Mouse (Mus musculus) forebrain, embryonic 16.5 days (tissue): ENCODE data around the gene Nagk. TPM values are rescaled to one million over a fixed set of nuclear protein-coding genes. Genes with fewer than 3 reads are reported as not detected.

Experiments
- ATAC-seq: fragments of 200-750 bp; cut with Nextera tagmentation; 2 replicates; pipeline ENCODE4 v1.8.0; 2017; ENCODE audit warnings: mild to moderate bottlenecking, moderate library complexity
- H3K27ac ChIP-seq: fragments of 300-500 bp; sonication (generic); 2 replicates; pipeline ENCODE4 v1.5.1; 2014; ENCODE audit warnings: low read length, control low read depth
- H3K27me3 ChIP-seq: fragments of 300-500 bp; sonication (generic); replicated peaks from 2 replicates; pipeline ENCODE4 v1.6.1; 2014; ENCODE audit warnings: low read length; ENCODE audit not compliant: control insufficient read depth, insufficient read depth
- H3K36me3 ChIP-seq: fragments of 300-500 bp; sonication (generic); 2 replicates; pipeline ENCODE4 v1.6.1; 2014; ENCODE audit not compliant: control insufficient read depth, insufficient read depth
- H3K4me1 ChIP-seq: fragments of 300-500 bp; sonication (generic); replicated peaks from 2 replicates; pipeline ENCODE4 v1.6.1; 2014; ENCODE audit warnings: low read length; ENCODE audit not compliant: control insufficient read depth, insufficient read depth
- H3K4me2 ChIP-seq: fragments of 300-500 bp; sonication (generic); 2 replicates; pipeline ENCODE4 v1.6.1; 2014; ENCODE audit warnings: mild to moderate bottlenecking, low read length, control low read depth
- H3K4me3 ChIP-seq: fragments of 300-500 bp; sonication (generic); replicated peaks from 2 replicates; pipeline ENCODE4 v1.5.1; 2014; ENCODE audit warnings: mild to moderate bottlenecking, low read length, control low read depth
- H3K9ac ChIP-seq: fragments of 300-500 bp; sonication (generic); replicated peaks from 2 replicates; pipeline ENCODE4 v1.6.1; 2014; ENCODE audit warnings: low read depth, low read length, control low read depth
- H3K9me3 ChIP-seq: fragments of 300-500 bp; sonication (generic); 2 replicates; pipeline ENCODE4 v1.6.1; 2016; ENCODE audit warnings: low read length; ENCODE audit not compliant: control insufficient read depth
- WGBS: fragments of 180-500 bp; shearing (Covaris S2); extraction: QIAGEN DNeasy Blood & Tissue Kit; methylation state at CpG from one replicate; pipeline ENCODE4 v1.1.7; 2014; 5-methylcytosine and 5-hydroxymethylcytosine counted together
- polyA plus RNA-seq: library from polyadenylated mRNA; unstranded; fragments of >200 nt; fragmentation: Nextera tagmentation; extraction: Ambion mirVana; gene quantifications from 2 replicates; pipeline ENCODE4 v1.2.1, GENCODE M21; 2015

The Nagk gene
- polyA plus RNA-seq = 97.5 and 123 TPM in 2 replicates

DNA sequence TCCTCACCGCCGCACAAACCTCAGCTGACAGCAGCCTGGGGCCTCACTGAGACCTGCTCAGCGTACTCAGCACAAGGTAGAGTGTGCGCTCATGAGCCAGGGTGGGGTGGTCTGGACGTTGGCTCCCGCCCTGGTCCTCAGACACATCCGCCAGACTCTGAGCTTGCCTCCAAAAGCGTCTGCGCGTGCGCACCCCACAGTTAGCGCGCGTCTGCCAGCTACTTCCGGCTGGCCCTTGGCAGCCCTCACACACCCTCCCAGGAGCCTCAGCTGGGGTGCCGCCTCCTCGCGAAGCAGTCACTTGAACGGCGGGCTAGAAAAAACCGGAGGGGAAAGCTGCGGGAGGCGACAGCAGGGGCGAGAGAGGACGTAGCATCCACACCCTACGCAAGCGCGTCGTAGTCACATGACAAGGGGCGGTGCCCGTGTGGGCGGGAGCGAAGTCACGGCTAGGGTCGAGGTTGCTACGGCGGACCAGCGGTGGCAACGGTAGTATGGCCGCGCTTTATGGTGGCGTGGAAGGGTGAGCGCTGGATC is at the start of gene Nagk:
Nagk (plus strand) TSS at position 223 of the 537 bp plus-strand sequence.
- under 1% methylated on average over 43 of the region's 43 CpGs for WGBS
- Histone ChIP-seq H3K4me1 (peaks cover 9% of the 10 kb centered on the region), H3K4me2 (peak within 1 kb of the TSS; percentile 92), H3K4me3 (peak within 1 kb of the TSS; percentile 90), H3K36me3 (no peaks in the 10 kb centered on the region), H3K27ac (peak within 1 kb of the TSS; percentile 98), H3K9me3 (no peaks in the 10 kb centered on the region), H3K27me3 (no peaks in the 10 kb centered on the region), H3K9ac (peak within 1 kb of the TSS; percentile 97)
- peak; percentile 93 for ATAC-seq

DNA sequence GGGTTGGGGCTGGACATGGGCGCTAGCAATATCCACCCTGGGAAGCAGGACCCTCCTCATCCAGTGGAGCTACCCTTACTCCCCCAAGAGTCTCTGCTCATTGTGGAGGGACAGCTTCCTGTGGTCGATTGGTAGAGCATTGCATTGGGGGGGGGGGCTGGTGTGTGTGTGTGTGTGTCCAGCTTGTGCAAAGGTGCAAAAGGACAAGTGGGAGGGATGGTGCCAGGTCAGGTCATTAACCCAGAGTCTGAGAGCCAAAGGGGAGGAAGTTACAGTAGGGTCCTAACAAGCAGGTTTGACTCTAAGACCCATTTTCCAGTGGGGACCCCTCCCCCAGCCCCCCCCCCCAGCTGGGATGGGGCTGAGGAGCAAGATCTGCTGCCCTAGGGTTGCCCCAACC is 49.3 kb upstream of the Nagk start:
- Histone ChIP-seq H3K9me3 (peaks cover 4% of the 10 kb centered on the region; the same call in 1 of the 2 replicates), H3K4me3 (no peak overlapping the region), H3K27me3 (no peaks in the 10 kb centered on the region), H3K4me2 (no peak overlapping the region), H3K4me1 (no peaks in the 10 kb centered on the region; the same call in 1 of the 2 replicates), H3K27ac (no peak overlapping the region), H3K36me3 (no peaks in the 10 kb centered on the region), H3K9ac (no peak overlapping the region)
- ATAC-seq = no peak
- WGBS = 47% methylated on average over 2 of the region's 2 CpGs

DNA sequence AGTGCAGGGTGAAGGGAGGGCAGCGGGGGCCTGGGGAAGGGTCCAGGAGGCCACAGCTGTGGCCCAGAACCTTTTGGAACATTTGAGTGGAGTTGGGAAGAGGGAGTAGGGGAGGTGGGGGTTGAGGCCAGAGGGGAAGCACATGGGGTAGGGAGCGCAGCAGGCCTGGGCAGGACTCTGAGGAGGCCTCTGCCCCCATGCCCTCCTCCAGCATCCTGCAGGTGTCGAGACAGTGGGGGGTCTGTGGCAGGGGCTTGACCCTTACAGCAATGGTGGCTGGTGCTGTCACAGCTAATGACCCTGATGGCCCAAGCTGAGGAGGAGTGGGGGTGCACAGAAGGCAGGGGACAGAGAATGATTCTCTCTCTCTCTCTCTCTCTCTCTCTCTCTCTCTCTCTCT is 45.5 kb upstream of the Nagk start:
- Histone ChIP-seq H3K4me1 (no peaks in the 10 kb centered on the region), H3K9me3 (no peaks in the 10 kb centered on the region), H3K4me2 (no peak overlapping the region), H3K36me3 (no peaks in the 10 kb centered on the region), H3K27ac (no peak overlapping the region), H3K27me3 (no peaks in the 10 kb centered on the region), H3K9ac (no peak overlapping the region), H3K4me3 (no peak overlapping the region)
- no peak for ATAC-seq
- 59% methylated on average over 3 of the region's 3 CpGs for WGBS

DNA sequence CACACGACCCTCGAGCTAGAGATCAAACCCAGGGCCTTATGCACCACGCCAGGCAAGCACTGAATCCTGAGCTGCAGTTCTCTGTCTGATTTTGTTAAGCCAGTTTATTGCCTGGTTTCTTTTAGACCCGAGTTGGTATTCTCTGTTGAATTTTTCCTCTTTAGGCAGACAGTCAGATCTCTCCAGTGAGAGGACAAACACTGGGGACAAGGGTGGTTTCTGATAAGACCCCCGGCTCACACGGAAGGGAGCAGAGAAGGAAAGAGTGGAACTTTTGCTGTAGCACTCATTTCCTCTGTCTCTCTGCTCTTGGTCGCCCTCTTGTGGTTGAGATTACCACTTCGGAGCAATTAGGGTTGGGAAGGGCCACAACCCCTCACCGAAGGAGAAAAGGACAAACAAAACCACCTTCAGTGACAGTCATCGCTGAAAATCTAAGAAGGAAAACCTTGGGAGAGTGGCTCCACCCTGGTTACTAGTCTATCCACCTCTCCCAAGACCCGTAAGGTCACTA is 44.6 kb upstream of the Nagk start:
- WGBS = 5% methylated on average over 11 of the region's 11 CpGs
- Histone ChIP-seq H3K27ac (no peak overlapping the region), H3K4me1 (no peaks in the 10 kb centered on the region), H3K4me3 (no peak overlapping the region), H3K4me2 (no peak overlapping the region), H3K27me3 (no peaks in the 10 kb centered on the region), H3K9me3 (no peaks in the 10 kb centered on the region), H3K9ac (no peak overlapping the region), H3K36me3 (no peaks in the 10 kb centered on the region)
- ATAC-seq = no peak

DNA sequence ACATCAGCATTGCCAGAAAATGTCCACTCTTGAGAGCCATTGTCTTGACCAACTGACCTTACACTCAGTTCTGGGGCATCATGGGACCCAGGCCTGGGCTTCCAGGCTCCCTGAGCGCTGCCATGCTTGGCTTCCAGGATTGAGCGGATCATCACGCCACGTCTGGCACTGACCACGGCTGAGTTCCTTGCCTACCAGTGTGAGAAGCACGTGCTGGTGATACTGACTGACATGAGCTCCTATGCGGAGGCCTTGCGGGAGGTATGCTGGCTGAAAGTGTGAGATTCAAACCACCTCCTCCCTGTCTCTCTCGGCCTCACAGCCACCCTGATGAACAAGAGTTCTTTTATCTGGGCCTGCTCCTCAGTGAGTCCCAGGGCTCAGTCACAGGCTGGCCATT is 38.7 kb upstream of the Nagk start:
- H3K9me3 ChIP-seq = no peaks in the 10 kb centered on the region
- no peaks in the 10 kb centered on the region for H3K36me3 ChIP-seq
- H3K4me2 ChIP-seq = no peak overlapping the region
- ATAC-seq = no peak
- H3K4me3 ChIP-seq = no peak overlapping the region
- no peak overlapping the region for H3K27ac ChIP-seq
- peaks cover 29% of the 10 kb centered on the region for H3K27me3 ChIP-seq
- WGBS = 69% methylated on average over 9 of the region's 9 CpGs
- H3K4me1 ChIP-seq = 0 out of 2 replicates have a peak, but pooled peaks cover 4% of the 10 kb centered on the region
- H3K9ac ChIP-seq = no peak overlapping the region

DNA sequence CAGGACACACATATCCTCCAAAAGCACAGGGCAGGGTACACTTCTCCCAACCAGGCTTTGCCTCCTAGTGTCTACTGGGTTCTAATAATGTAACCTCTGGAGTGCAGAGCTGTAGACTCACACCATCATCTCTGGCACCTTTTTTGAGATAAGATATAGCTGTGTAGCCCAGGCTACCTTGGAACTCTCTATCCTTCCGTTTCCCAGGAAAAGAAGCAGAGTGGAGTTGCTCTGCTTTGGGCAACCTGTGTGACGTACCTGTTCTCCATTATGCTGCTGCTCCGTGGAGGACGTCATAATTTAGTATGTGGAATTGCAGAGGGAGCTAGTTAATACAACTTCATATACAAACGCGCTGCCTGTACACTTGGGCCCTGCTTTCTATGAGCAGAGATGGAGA is 32.4 kb upstream of the Nagk start, which contains the start of gene Ankrd53:
Ankrd53 (plus strand) TSS at position 301 of the 400 bp plus-strand sequence.
- Histone ChIP-seq H3K4me2 (peak within 1 kb of the TSS; percentile 50), H3K4me1 (peaks cover 11% of the 10 kb centered on the region), H3K9me3 (no peaks in the 10 kb centered on the region), H3K27me3 (peaks cover 51% of the 10 kb centered on the region), H3K27ac (no peak within 1 kb of the TSS), H3K36me3 (no peaks in the 10 kb centered on the region), H3K9ac (peak within 1 kb of the TSS; percentile 27; the same call in 1 of the 2 replicates), H3K4me3 (peak within 1 kb of the TSS; percentile 25)
- no peak for ATAC-seq
- WGBS = 22% methylated on average over 6 of the region's 6 CpGs

DNA sequence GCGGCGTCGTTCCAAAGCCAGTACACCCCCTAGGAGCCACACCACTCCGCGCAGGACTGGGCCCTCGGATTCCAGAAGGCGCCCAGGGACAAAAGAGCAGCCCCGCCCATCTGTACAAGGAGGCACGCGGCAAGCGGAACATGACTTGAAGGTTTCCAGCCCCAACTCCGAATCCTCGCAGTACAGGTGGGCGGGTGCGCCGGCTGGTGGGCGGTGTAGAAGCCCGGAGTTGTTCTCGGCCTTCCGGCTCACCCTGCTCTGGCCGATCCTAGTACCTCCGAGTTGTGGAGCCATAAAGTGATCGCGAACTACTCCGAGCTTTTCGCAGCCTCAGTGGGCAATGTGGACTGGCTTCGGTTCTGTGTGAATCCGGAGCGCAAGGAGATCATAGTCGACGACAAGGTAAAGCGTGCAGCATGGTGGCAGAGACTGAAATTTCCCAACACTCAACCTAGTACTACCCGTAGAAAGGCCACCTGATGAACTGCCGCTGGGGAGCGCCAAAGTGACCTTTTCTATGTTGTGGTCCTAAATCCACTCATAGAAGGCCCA is 31.8 kb upstream of the Nagk start:
- Histone ChIP-seq H3K9me3 (no peaks in the 10 kb centered on the region), H3K4me2 (peak overlapping the region; percentile 50), H3K27me3 (peaks cover 45% of the 10 kb centered on the region), H3K27ac (no peak overlapping the region), H3K4me3 (peak overlapping the region; percentile 25), H3K9ac (peak overlapping the region; percentile 27; the same call in 1 of the 2 replicates), H3K36me3 (no peaks in the 10 kb centered on the region), H3K4me1 (peaks cover 11% of the 10 kb centered on the region)
- WGBS = 1% methylated on average over 35 of the region's 35 CpGs
- peak; percentile 46 for ATAC-seq

DNA sequence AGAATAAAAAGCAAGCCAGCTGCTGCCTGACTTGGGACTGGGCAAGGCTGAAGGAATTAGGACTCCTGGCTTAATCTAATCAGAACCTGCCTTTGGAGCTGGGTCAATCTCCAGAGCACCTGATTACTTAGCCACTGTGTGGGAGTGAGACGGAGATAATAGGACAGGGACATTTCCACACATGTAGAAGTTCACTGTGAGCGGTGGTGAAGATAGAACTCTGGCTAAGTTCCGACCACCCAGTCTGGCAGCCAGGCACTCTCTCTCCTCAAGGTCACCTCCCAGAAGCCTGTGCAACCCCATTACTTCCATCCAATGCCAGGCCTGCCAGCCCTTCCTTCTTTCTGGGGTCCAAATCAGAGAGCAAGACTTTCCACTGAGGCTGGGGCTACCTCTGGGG is 27.8 kb upstream of the Nagk start:
- no peak overlapping the region for H3K4me3 ChIP-seq
- H3K36me3 ChIP-seq = no peaks in the 10 kb centered on the region; the same call in 1 of the 2 replicates
- H3K27ac ChIP-seq = no peak overlapping the region
- H3K27me3 ChIP-seq = peaks cover 19% of the 10 kb centered on the region
- WGBS = 89% methylated on average over 3 of the region's 3 CpGs
- H3K4me2 ChIP-seq = no peak overlapping the region
- no peaks in the 10 kb centered on the region for H3K9me3 ChIP-seq
- no peak for ATAC-seq
- H3K9ac ChIP-seq = no peak overlapping the region
- peaks cover 7% of the 10 kb centered on the region for H3K4me1 ChIP-seq

DNA sequence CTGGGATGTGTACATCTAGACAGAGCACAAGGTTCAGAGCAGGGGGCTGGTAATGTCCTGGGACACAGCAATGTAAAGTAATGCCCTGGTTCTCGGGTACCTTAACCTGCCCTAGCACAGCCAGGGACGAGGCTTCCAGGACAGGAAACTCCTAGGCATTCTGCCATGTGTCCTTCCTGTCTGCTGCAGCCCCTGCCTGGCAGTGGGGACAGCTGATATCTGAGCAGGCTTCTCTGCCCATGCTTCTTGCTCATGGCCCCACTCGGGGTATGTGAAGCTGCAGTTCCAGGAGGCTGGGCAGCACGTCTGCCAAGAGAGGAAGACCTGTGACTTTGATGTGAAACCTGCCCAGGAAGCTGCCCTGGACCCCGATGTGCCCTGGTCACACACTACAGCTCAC is 26.3 kb upstream of the Nagk start:
- 88% methylated on average over 5 of the region's 5 CpGs for WGBS
- no peak overlapping the region for H3K4me3 ChIP-seq

More for the DNA sequence above, 26.3 kb upstream of the Nagk start:
- Histone ChIP-seq H3K4me1 (peaks cover 1% of the 10 kb centered on the region), H3K27ac (no peak overlapping the region), H3K9ac (no peak overlapping the region), H3K27me3 (peaks cover 7% of the 10 kb centered on the region), H3K36me3 (no peaks in the 10 kb centered on the region; the same call in 1 of the 2 replicates), H3K9me3 (no peaks in the 10 kb centered on the region), H3K4me2 (no peak overlapping the region)
- no peak for ATAC-seq
